Mouse (Mus musculus): ENCODE results near the gene Rgs17. TPM values are rescaled to one million over a fixed set of nuclear protein-coding genes. Genes with fewer than 3 reads are reported as not detected.

Rgs17 gene
- polyA plus RNA-seq, 1 experiment from 2014 or later: 1.0 TPM

GRCm38 (mm10) chr10:5859729-5860128 is 62.5 kb downstream of the Rgs17 start:
- no peak for ATAC-seq (ENCODE audit: insufficient number of reproducible peaks, insufficient read depth, low FRiP score, low read depth)
- no peaks in the 10 kb centered on the region for H3K4me1 ChIP-seq (ENCODE audit: control insufficient read depth in 2 of 2, insufficient read depth in 2 of 2, low read length in 2 of 2)

GRCm38 (mm10) chr10:5857996-5858549 is 64.1 kb downstream of the Rgs17 start:
- Histone ChIP-seq H3K9ac (ENCODE audit: low read length) (no peak overlapping the region), H3K4me3 (ENCODE audit: control insufficient read depth in 1 of 2, insufficient read depth in 1 of 2, low read depth in 1 of 2, low read length in 2 of 2) (no peak overlapping the region), H3K9me3 (ENCODE audit: control insufficient read depth, low read length) (no peaks in the 10 kb centered on the region), H3K4me1 (ENCODE audit: control insufficient read depth in 2 of 2, insufficient read depth in 2 of 2, low read length in 2 of 2) (no peaks in the 10 kb centered on the region), H3K27me3 (ENCODE audit: control insufficient read depth, insufficient read depth, low read length) (no peaks in the 10 kb centered on the region), H3K4me2 (ENCODE audit: low read length) (no peak overlapping the region), H3K27ac (replicated peaks in 1 of 2; ENCODE audit: control insufficient read depth in 1 of 2, insufficient read depth in 1 of 2, low read depth in 2 of 2, low read length in 2 of 2) (no peak overlapping the region), H3K36me3 (ENCODE audit: control insufficient read depth, insufficient read depth, low read length) (no peaks in the 10 kb centered on the region)
- 65% methylated on average over 10 of the region's 10 CpGs for WGBS
- ATAC-seq (ENCODE audit: insufficient number of reproducible peaks, insufficient read depth, low FRiP score, low read depth): no peak

More at GRCm38 (mm10) chr10:5859729-5860128, 62.5 kb downstream of the Rgs17 start:
- no peak overlapping the region for H3K27ac ChIP-seq (replicated peaks in 1 of 2; ENCODE audit: control insufficient read depth in 1 of 2, insufficient read depth in 1 of 2, low read depth in 2 of 2, low read length in 2 of 2)
- H3K9ac ChIP-seq (ENCODE audit: low read length): no peak overlapping the region
- H3K4me3 ChIP-seq (ENCODE audit: control insufficient read depth in 1 of 2, insufficient read depth in 1 of 2, low read depth in 1 of 2, low read length in 2 of 2): no peak overlapping the region
- H3K9me3 ChIP-seq (ENCODE audit: control insufficient read depth, low read length): no peaks in the 10 kb centered on the region
- H3K36me3 ChIP-seq (ENCODE audit: control insufficient read depth, insufficient read depth, low read length): no peaks in the 10 kb centered on the region
- no peak overlapping the region for H3K4me2 ChIP-seq (ENCODE audit: low read length)
- WGBS: 75% methylated on average over 4 of the region's 4 CpGs
- H3K27me3 ChIP-seq (ENCODE audit: control insufficient read depth, insufficient read depth, low read length): no peaks in the 10 kb centered on the region

GRCm38 (mm10) chr10:5853290-5853868 is 68.8 kb downstream of the Rgs17 start:
- WGBS: 87% methylated on average over 8 of the region's 8 CpGs

GRCm38 (mm10) chr10:5846939-5847338 is 75.3 kb downstream of the Rgs17 start:
- no peaks in the 10 kb centered on the region for H3K36me3 ChIP-seq (ENCODE audit: control insufficient read depth, insufficient read depth, low read length)
- no peak overlapping the region for H3K4me2 ChIP-seq (ENCODE audit: low read length)
- H3K27ac ChIP-seq (replicated peaks in 1 of 2; ENCODE audit: control insufficient read depth in 1 of 2, insufficient read depth in 1 of 2, low read depth in 2 of 2, low read length in 2 of 2): no peak overlapping the region
- H3K4me1 ChIP-seq (ENCODE audit: control insufficient read depth in 2 of 2, insufficient read depth in 2 of 2, low read length in 2 of 2): no peaks in the 10 kb centered on the region
- WGBS: 29% methylated on average over 2 of the region's 2 CpGs
- H3K4me3 ChIP-seq (ENCODE audit: control insufficient read depth in 1 of 2, insufficient read depth in 1 of 2, low read depth in 1 of 2, low read length in 2 of 2): no peak overlapping the region
- H3K9me3 ChIP-seq (ENCODE audit: control insufficient read depth, low read length): no peaks in the 10 kb centered on the region
- no peaks in the 10 kb centered on the region for H3K27me3 ChIP-seq (ENCODE audit: control insufficient read depth, insufficient read depth, low read length)
- no peak overlapping the region for H3K9ac ChIP-seq (ENCODE audit: low read length)
- no peak for ATAC-seq (ENCODE audit: insufficient number of reproducible peaks, insufficient read depth, low FRiP score, low read depth)

More at GRCm38 (mm10) chr10:5853290-5853868, 68.8 kb downstream of the Rgs17 start:
- no peak overlapping the region for H3K4me2 ChIP-seq (ENCODE audit: low read length)
- H3K4me3 ChIP-seq (ENCODE audit: control insufficient read depth in 1 of 2, insufficient read depth in 1 of 2, low read depth in 1 of 2, low read length in 2 of 2): no peak overlapping the region
- no peak overlapping the region for H3K27ac ChIP-seq (replicated peaks in 1 of 2; ENCODE audit: control insufficient read depth in 1 of 2, insufficient read depth in 1 of 2, low read depth in 2 of 2, low read length in 2 of 2)
- no peak overlapping the region for H3K9ac ChIP-seq (ENCODE audit: low read length)
- no peaks in the 10 kb centered on the region for H3K9me3 ChIP-seq (ENCODE audit: control insufficient read depth, low read length)
- ATAC-seq (ENCODE audit: insufficient number of reproducible peaks, insufficient read depth, low FRiP score, low read depth): no peak
- H3K36me3 ChIP-seq (ENCODE audit: control insufficient read depth, insufficient read depth, low read length): no peaks in the 10 kb centered on the region
- H3K27me3 ChIP-seq (ENCODE audit: control insufficient read depth, insufficient read depth, low read length): no peaks in the 10 kb centered on the region
- H3K4me1 ChIP-seq (ENCODE audit: control insufficient read depth in 2 of 2, insufficient read depth in 2 of 2, low read length in 2 of 2): no peaks in the 10 kb centered on the region

- H3K27me3 ChIP-seq (ENCODE audit: control insufficient read depth, insufficient read depth, low read length): no peaks in the 10 kb centered on the region
- no peaks in the 10 kb centered on the region for H3K9me3 ChIP-seq (ENCODE audit: control insufficient read depth, low read length)
- WGBS: 78% methylated on average over 4 of the region's 4 CpGs
- no peak overlapping the region for H3K9ac ChIP-seq (ENCODE audit: low read length)
- ATAC-seq (ENCODE audit: insufficient number of reproducible peaks, insufficient read depth, low FRiP score, low read depth): no peak
- H3K27ac ChIP-seq (replicated peaks in 1 of 2; ENCODE audit: control insufficient read depth in 1 of 2, insufficient read depth in 1 of 2, low read depth in 2 of 2, low read length in 2 of 2): no peak overlapping the region
- H3K4me2 ChIP-seq (ENCODE audit: low read length): no peak overlapping the region
- H3K4me3 ChIP-seq (ENCODE audit: control insufficient read depth in 1 of 2, insufficient read depth in 1 of 2, low read depth in 1 of 2, low read length in 2 of 2): no peak overlapping the region
- H3K36me3 ChIP-seq (ENCODE audit: control insufficient read depth, insufficient read depth, low read length): no peaks in the 10 kb centered on the region
- no peaks in the 10 kb centered on the region for H3K4me1 ChIP-seq (ENCODE audit: control insufficient read depth in 2 of 2, insufficient read depth in 2 of 2, low read length in 2 of 2)
These were observed 80.8 kb downstream of the Rgs17 start for GRCm38 (mm10) chr10:5841369-5841768.

GRCm38 (mm10) chr10:5826336-5827025 is 95.7 kb downstream of the Rgs17 start:
- ATAC-seq (ENCODE audit: insufficient number of reproducible peaks, insufficient read depth, low FRiP score, low read depth): no peak
- H3K9ac ChIP-seq (ENCODE audit: low read length): no peak overlapping the region
- no peak overlapping the region for H3K4me3 ChIP-seq (ENCODE audit: control insufficient read depth in 1 of 2, insufficient read depth in 1 of 2, low read depth in 1 of 2, low read length in 2 of 2)
- H3K4me2 ChIP-seq (ENCODE audit: low read length): no peak overlapping the region
- H3K4me1 ChIP-seq (ENCODE audit: control insufficient read depth in 2 of 2, insufficient read depth in 2 of 2, low read length in 2 of 2): peaks cover 7 to 8% of the 10 kb centered on the region in 2 experiments
- 62% methylated on average over 6 of the region's 6 CpGs for WGBS
- no peaks in the 10 kb centered on the region for H3K27me3 ChIP-seq (ENCODE audit: control insufficient read depth, insufficient read depth, low read length)
- no peaks in the 10 kb centered on the region for H3K9me3 ChIP-seq (ENCODE audit: control insufficient read depth, low read length)
- H3K36me3 ChIP-seq (ENCODE audit: control insufficient read depth, insufficient read depth, low read length): 0 out of 2 replicates have a peak, but pooled peaks cover 4% of the 10 kb centered on the region
- H3K27ac ChIP-seq (replicated peaks in 1 of 2; ENCODE audit: control insufficient read depth in 1 of 2, insufficient read depth in 1 of 2, low read depth in 2 of 2, low read length in 2 of 2): no peak overlapping the region

GRCm38 (mm10) chr10:5824779-5825178 is 97.4 kb downstream of the Rgs17 start:
- H3K9ac ChIP-seq (ENCODE audit: low read length): peak overlapping the region; percentile 91
- ATAC-seq (ENCODE audit: insufficient number of reproducible peaks, insufficient read depth, low FRiP score, low read depth): no peak
- H3K9me3 ChIP-seq (ENCODE audit: control insufficient read depth, low read length): no peaks in the 10 kb centered on the region
- WGBS: 0% methylated on average over 3 of the region's 3 CpGs
- H3K27me3 ChIP-seq (ENCODE audit: control insufficient read depth, insufficient read depth, low read length): no peaks in the 10 kb centered on the region
- H3K4me3 ChIP-seq (ENCODE audit: control insufficient read depth in 1 of 2, insufficient read depth in 1 of 2, low read depth in 1 of 2, low read length in 2 of 2): peak overlapping the region; percentile 88 to 98
- peak overlapping the region; percentile 95 to 96 for H3K27ac ChIP-seq (replicated peaks in 1 of 2; ENCODE audit: control insufficient read depth in 1 of 2, insufficient read depth in 1 of 2, low read depth in 2 of 2, low read length in 2 of 2)
- peaks cover 7 to 8% of the 10 kb centered on the region in 2 experiments for H3K4me1 ChIP-seq (ENCODE audit: control insufficient read depth in 2 of 2, insufficient read depth in 2 of 2, low read length in 2 of 2)
- H3K36me3 ChIP-seq (ENCODE audit: control insufficient read depth, insufficient read depth, low read length): peaks cover 17% of the 10 kb centered on the region
- peak overlapping the region; percentile 94 for H3K4me2 ChIP-seq (ENCODE audit: low read length)

Measured in heart, embryonic 14.5 days (tissue).